Mouse (Mus musculus) megakaryocyte progenitor cell, adult 5-6 weeks (primary cell): ENCODE results near the gene Olfr502. TPM values are rescaled to one million over a fixed set of nuclear protein-coding genes. Genes with fewer than 3 reads are reported as not detected.
"Not testable (repeated sequence)": the region's sequence is repeated elsewhere in the genome, so short reads cannot be mapped to it uniquely, and the experiment has no call there.

ENCODE experiments used
- ATAC-seq: replicated peaks from 2 replicates; pipeline ENCODE4 v1.8.0; 2016; ENCODE audit warnings: mild to moderate bottlenecking, moderate TSS enrichment, inconsistent platforms; ENCODE audit not compliant: poor library complexity
- total RNA-seq, 2 experiments: library from RNA; stranded (forward) in 1 of 2; stranded (reverse) in 1 of 2; fragments of 157-497, 149-512 nt in 1 of 2; fragments of 200-1000 nt in 1 of 2; gene quantifications; 2 replicates each; pipeline versions ENCODE4 v1.2.3 to v1.2.4; 2015 to 2017

Olfr502 gene
- total RNA-seq (2015), result not detected in 2 replicates
- total RNA-seq (2017), result not detected in 2 replicates

- no peak for ATAC-seq
Observed at GRCm38 (mm10) chr7:108524965-108525364, at the start of gene Olfr502. Gene Olfr502 (minus strand): TSS chr7:108525065.

- ATAC-seq, result no peak
Observed at GRCm38 (mm10) chr7:108565693-108566092, 40.8 kb upstream of the Olfr502 start, which contains the start of gene Olfr504. Gene Olfr504 (minus strand): TSS chr7:108565793.

GRCm38 (mm10) chr7:108544227-108544626 lies 19.4 kb upstream of the Olfr502 start, which contains the start of gene Olfr503:
Gene Olfr503 (plus strand): TSS chr7:108544527.
- ATAC-seq, result not testable (repeated sequence)

- no peak for ATAC-seq
Observed at GRCm38 (mm10) chr7:108542416-108542815, 17.6 kb upstream of the Olfr502 start.

Other genes with a start within 250 kb of the Olfr502 start
- gene Olfr490, start 236.1 kb downstream of the Olfr502 start, total RNA-seq (2015), result not detected in 2 replicates
- not detected in 2 replicates for gene Olfr490, start 236.1 kb downstream of the Olfr502 start, total RNA-seq (2017)
- gene Olfr491, start 211.6 kb downstream of the Olfr502 start, total RNA-seq (2015), result not detected in 2 replicates
- not detected in 2 replicates for gene Olfr491, start 211.6 kb downstream of the Olfr502 start, total RNA-seq (2017)
- gene Olfr492, start 201.4 kb downstream of the Olfr502 start, total RNA-seq (2015), result not detected in 2 replicates
- gene Olfr492, start 201.4 kb downstream of the Olfr502 start, total RNA-seq (2017), result not detected in 2 replicates
- not detected in 2 replicates for gene Olfr493, start 178.1 kb downstream of the Olfr502 start, total RNA-seq (2015)
- gene Olfr493, start 178.1 kb downstream of the Olfr502 start, total RNA-seq (2017), result not detected in 2 replicates
- not detected in 2 replicates for gene Olfr494, start 159.7 kb downstream of the Olfr502 start, total RNA-seq (2015)
- not detected in 2 replicates for gene Olfr494, start 159.7 kb downstream of the Olfr502 start, total RNA-seq (2017)
- gene Olfr495, start 131.9 kb downstream of the Olfr502 start, total RNA-seq (2015), result not detected in 2 replicates
- not detected in 2 replicates for gene Olfr495, start 131.9 kb downstream of the Olfr502 start, total RNA-seq (2017)
- gene Olfr497, start 104.6 kb downstream of the Olfr502 start, total RNA-seq (2015), result not detected in 2 replicates
- gene Olfr497, start 104.6 kb downstream of the Olfr502 start, total RNA-seq (2017), result not detected in 2 replicates
- gene Olfr498, start 59.7 kb downstream of the Olfr502 start, total RNA-seq (2015), result not detected in 2 replicates
- not detected in 2 replicates for gene Olfr498, start 59.7 kb downstream of the Olfr502 start, total RNA-seq (2017)
- not detected in 2 replicates for gene Olfr503, start 19.5 kb upstream of the Olfr502 start, total RNA-seq (2015)
- not detected in 2 replicates for gene Olfr503, start 19.5 kb upstream of the Olfr502 start, total RNA-seq (2017)
- gene Olfr504, start 40.7 kb upstream of the Olfr502 start, total RNA-seq (2015), result not detected in 2 replicates
- gene Olfr504, start 40.7 kb upstream of the Olfr502 start, total RNA-seq (2017), result not detected in 2 replicates
- gene Olfr506, start 85.7 kb upstream of the Olfr502 start, total RNA-seq (2015), result not detected in 2 replicates
- gene Olfr506, start 85.7 kb upstream of the Olfr502 start, total RNA-seq (2017), result not detected in 2 replicates
- gene Olfr507, start 96.7 kb upstream of the Olfr502 start, total RNA-seq (2015), result not detected in 2 replicates
- gene Olfr507, start 96.7 kb upstream of the Olfr502 start, total RNA-seq (2017), result not detected in 2 replicates
- gene Olfr508, start 104.9 kb upstream of the Olfr502 start, total RNA-seq (2015), result not detected in 2 replicates
- not detected in 2 replicates for gene Olfr508, start 104.9 kb upstream of the Olfr502 start, total RNA-seq (2017)
- gene Olfr509, start 126.8 kb upstream of the Olfr502 start, total RNA-seq (2015), result not detected in 2 replicates
- gene Olfr509, start 126.8 kb upstream of the Olfr502 start, total RNA-seq (2017), result not detected in 2 replicates
- not detected in 2 replicates for gene Olfr510, start 141.4 kb upstream of the Olfr502 start, total RNA-seq (2015)
- gene Olfr510, start 141.4 kb upstream of the Olfr502 start, total RNA-seq (2017), result not detected in 2 replicates
- not detected in 2 replicates for gene Olfr512, start 188.3 kb upstream of the Olfr502 start, total RNA-seq (2015)
- not detected in 2 replicates for gene Olfr512, start 188.3 kb upstream of the Olfr502 start, total RNA-seq (2017)
- gene Olfr513, start 225.9 kb upstream of the Olfr502 start, total RNA-seq (2015), result not detected in 2 replicates
- gene Olfr513, start 225.9 kb upstream of the Olfr502 start, total RNA-seq (2017), result not detected in 2 replicates